ENCODE assay signal across 8 mouse cellular contexts in the genomic region with DNA sequence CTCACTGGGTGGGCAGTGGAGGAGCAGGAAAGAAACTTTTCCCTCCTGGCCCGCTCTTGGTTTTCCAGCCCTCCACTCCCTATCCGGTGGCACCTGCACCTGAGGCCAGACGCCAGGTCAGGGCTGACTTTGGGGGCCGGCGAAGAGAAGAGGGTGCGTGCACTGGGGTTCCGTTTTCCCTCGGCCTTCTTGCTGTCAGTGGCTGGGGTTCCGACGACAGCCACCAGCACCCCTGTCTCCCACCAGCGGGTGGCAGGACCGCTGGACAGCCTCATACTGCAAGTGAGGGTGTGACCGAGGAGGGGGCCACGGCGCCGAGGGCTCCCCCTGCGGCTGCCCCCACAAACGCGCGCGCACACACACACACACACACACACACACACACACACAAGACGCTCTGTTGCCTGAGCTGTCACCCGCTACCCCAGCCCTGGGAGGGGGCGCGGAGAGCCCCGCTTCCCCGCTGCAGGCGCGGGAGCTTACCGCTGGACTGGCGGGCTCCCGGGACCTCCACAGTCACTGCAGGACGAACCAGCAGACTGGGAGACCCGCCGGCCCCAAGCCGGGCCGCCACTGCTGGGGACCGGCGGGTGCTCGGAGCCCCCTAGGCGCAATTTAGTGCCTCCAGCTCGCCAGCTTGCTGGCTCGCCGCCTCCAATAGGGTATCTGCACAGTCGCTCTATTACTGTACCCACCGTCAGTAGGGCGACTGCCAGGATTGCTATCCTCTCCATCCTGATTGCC. TPM values are rescaled to one million over a fixed set of nuclear protein-coding genes. Genes with fewer than 3 reads are reported as not detected.
DNase-seq lines count a peak whose midpoint lies in the region; ATAC-seq and TF ChIP-seq lines count a peak whose summit lies in the region.

A gene (plus strand): TSS at position 32 of the 744 bp plus-strand sequence.

- TF ChIP-seq CTCF in thymus, adult 2 months (IDR thresholded peaks at IDR 0.05; ENCODE audit: borderline replicate concordance, control insufficient read depth, extremely low read depth, insufficient read depth, low read length, poor library complexity) = no peak
- peak; percentile 34; the same call in 1 of the 2 replicates for TF ChIP-seq CTCF in heart, adult 2 months (IDR thresholded peaks at IDR 0.05)

- intact Hi-C loops in heart, adult 2 months (cut with DNase I) = loop anchor here (5.0 kb wide), 4 partner anchors 143 to 832 kb away; no protein-coding TSS in a partner anchor

- ATAC-seq in liver, embryonic 12.5 days = no peak

- peak within 1 kb of the TSS; percentile 89 for H3K4me2 ChIP-seq in liver, embryonic 12.5 days

- peak within 1 kb of the TSS; percentile 88 for H3K9ac ChIP-seq in heart, adult 2 months (ENCODE audit: low read depth, low read length)
- peak within 1 kb of the TSS; percentile 56 for H3K9ac ChIP-seq in liver, embryonic 12.5 days

- H3K79me2 ChIP-seq in heart, adult 2 months (replicated peaks; ENCODE audit: control insufficient read depth, insufficient read depth, low read length) = no peaks in the 10 kb centered on the region

- no peaks in the 10 kb centered on the region for H3K9me3 ChIP-seq in embryonic facial prominence, embryonic 10.5 days
- H3K9me3 ChIP-seq in liver, embryonic 12.5 days (replicated peaks) = no peaks in the 10 kb centered on the region

- peaks cover 16% of the 10 kb centered on the region; the same call in 1 of the 2 replicates for H3K27me3 ChIP-seq in thymus, adult 2 months (ENCODE audit: control insufficient read depth, insufficient read depth, low read length)
- peaks cover 83% of the 10 kb centered on the region for H3K27me3 ChIP-seq in embryonic facial prominence, embryonic 10.5 days (replicated peaks; ENCODE audit: low read depth, poor library complexity, severe bottlenecking)
- no peaks in the 10 kb centered on the region for H3K27me3 ChIP-seq in heart, adult 2 months (ENCODE audit: control insufficient read depth, insufficient read depth, low read length)
- H3K27me3 ChIP-seq in liver, embryonic 12.5 days (replicated peaks) = peaks cover 61% of the 10 kb centered on the region

- WGBS in thymus, adult 2 months = 2% methylated on average over 42 of the region's 47 CpGs
- under 1% methylated on average over 47 of the region's 47 CpGs for WGBS in embryonic facial prominence, embryonic 10.5 days
- whole genome bisulfite sequencing in heart, adult 2 months = under 1% methylated on average over 44 of the region's 47 CpGs
- under 1% methylated on average over 46 of the region's 47 CpGs for WGBS in liver, embryonic 12.5 days (ENCODE audit: insufficient replicate concordance)

- DNase-seq in thymus, adult 2 months = peak; percentile 3
- no peak for DNase-seq in thymus, postnatal 25 days
- DNase-seq in embryonic facial prominence, embryonic 10.5 days (ENCODE audit: low spot score) = peak; percentile 57
- peak in 1 of 2 experiments; percentile 69 for DNase-seq in heart, adult 2 months
- peak; percentile 27 to 34 for DNase-seq in kidney, adult 8-10 months
- DNase-seq in naive thymus-derived CD4-positive, alpha-beta T cell, adult 2 months (ENCODE audit: low read depth) = peak; percentile 2
- peak; percentile 2 to 6 for DNase-seq in thymus, postnatal 36 days

- no peak for TF ChIP-seq EP300 in heart, adult 2 months (IDR thresholded peaks at IDR 0.05; ENCODE audit: insufficient read depth, low read depth, low read length)

- peaks cover 3% of the 10 kb centered on the region for H3K4me1 ChIP-seq in thymus, adult 2 months (replicated peaks; ENCODE audit: control insufficient read depth, insufficient read depth, low read length)
- peaks cover 34% of the 10 kb centered on the region for H3K4me1 ChIP-seq in embryonic facial prominence, embryonic 10.5 days
- H3K4me1 ChIP-seq in heart, adult 2 months (ENCODE audit: control insufficient read depth, insufficient read depth, low read length) = no peaks in the 10 kb centered on the region
- H3K4me1 ChIP-seq in liver, embryonic 12.5 days = peaks cover 38% of the 10 kb centered on the region

- H3K36me3 ChIP-seq in thymus, adult 2 months (ENCODE audit: control insufficient read depth, insufficient read depth, low read length) = no peaks in the 10 kb centered on the region
- no peaks in the 10 kb centered on the region for H3K36me3 ChIP-seq in embryonic facial prominence, embryonic 10.5 days (replicated peaks)
- no peaks in the 10 kb centered on the region for H3K36me3 ChIP-seq in heart, adult 2 months (ENCODE audit: control insufficient read depth, insufficient read depth, low read length)
- H3K36me3 ChIP-seq in liver, embryonic 12.5 days = no peaks in the 10 kb centered on the region

- H3K4me3 ChIP-seq in thymus, adult 2 months (ENCODE audit: control insufficient read depth, insufficient read depth, low read length) = peak within 1 kb of the TSS; percentile 41
- peak within 1 kb of the TSS; percentile 73 for H3K4me3 ChIP-seq in embryonic facial prominence, embryonic 10.5 days
- H3K4me3 ChIP-seq in heart, adult 2 months = peak within 1 kb of the TSS; percentile 90
- peak within 1 kb of the TSS; percentile 62 for H3K4me3 ChIP-seq in liver, embryonic 12.5 days

- H3K27ac ChIP-seq in thymus, adult 2 months (ENCODE audit: control insufficient read depth, insufficient read depth, low read length) = no peak within 1 kb of the TSS
- peak within 1 kb of the TSS; percentile 30; the same call in 1 of the 2 replicates for H3K27ac ChIP-seq in embryonic facial prominence, embryonic 10.5 days (replicated peaks)
- H3K27ac ChIP-seq in heart, adult 2 months = peak within 1 kb of the TSS; percentile 96
- no peak within 1 kb of the TSS for H3K27ac ChIP-seq in liver, embryonic 12.5 days

- TF ChIP-seq POLR2A in thymus, adult 2 months (IDR thresholded peaks at IDR 0.05; ENCODE audit: control insufficient read depth, extremely low read depth, insufficient read depth, low read length, poor library complexity) = no peak
- TF ChIP-seq POLR2A in heart, adult 2 months (IDR thresholded peaks at IDR 0.05; ENCODE audit: insufficient read depth, low read depth, low read length) = no peak

RNA-seq across cellular contexts. Expression of the gene that starts here (rescaled TPM):
- 1.1 and 1.5 TPM in 2 replicates for polyA plus RNA-seq in thymus, adult 2 months (2012; rRNA removed)
- 0.15 and 0.52 TPM in 2 replicates for polyA plus RNA-seq in embryonic facial prominence, embryonic 10.5 days (2016; fragmentation: Nextera tagmentation; extraction: Ambion mirVana)
- total RNA-seq in heart, adult 2 months (2021) = 10 to 100 TPM; 21.1 to 27.8 TPM
- 7.0 and 10.6 TPM in 2 replicates for polyA plus RNA-seq in heart, adult 2 months (2012; rRNA removed)
- polyA plus RNA-seq in liver, embryonic 12.5 days (2016; fragmentation: Nextera tagmentation; extraction: Ambion mirVana) = 0.74 and 1.2 TPM in 2 replicates

Comparison
In these comparisons a context has a peak if more than half of its experiments do, and no peak if none do; other contexts are left out.
1. Peak in DNase-seq, H3K4me3 ChIP-seq and H3K27ac ChIP-seq in embryonic facial prominence, embryonic 10.5 days; RNA of the gene not detected or under 1 TPM.